Mouse (Mus musculus) gastrocnemius, adult 2 months (tissue): ENCODE data around the gene Wtap. TPM values are rescaled to one million over a fixed set of nuclear protein-coding genes. Genes with fewer than 3 reads are reported as not detected.
"Not testable (repeated sequence)": the region's sequence is repeated elsewhere in the genome, so short reads cannot be mapped to it uniquely, and the experiment has no call there.

Experiments used
- DNase-seq: peaks from one replicate; pipeline ENCODE4 v3.0.0; 2022
- H3K27ac ChIP-seq: fragments of 200-600 bp; 2 replicates; pipeline ENCODE4 v1.8.1; 2022; ENCODE audit warnings: mild to moderate bottlenecking
- H3K4me3 ChIP-seq: fragments of 200-600 bp; 2 replicates; pipeline ENCODE4 v1.8.1; 2022; ENCODE audit warnings: mild to moderate bottlenecking, moderate library complexity
- CTCF ChIP-seq: fragments of 200-600 bp; IDR thresholded peaks from 2 replicates; pipeline ENCODE4 v1.8.1; 2022; ENCODE audit warnings: antibody characterized with exemption, mild to moderate bottlenecking, moderate library complexity
- intact Hi-C: fragments of 180-260 bp; cut with DNase I; formaldehyde crosslinking; loops from one replicate; pipeline ENCODE4 v1.15.1; 2025
- long read RNA-seq, 2 experiments: library from polyadenylated mRNA; stranded (forward); transcript quantifications; one replicate each; pipeline ENCODE4 v2.0.0; 2021
- total RNA-seq, 2 experiments: library from RNA; stranded (reverse); gene quantifications; 2 replicates each; pipeline ENCODE4 v1.2.3; 2021

The Wtap gene
- 10 to 100 TPM; 29.1 to 30.0 TPM for total RNA-seq
- long read RNA-seq, experiment 1, transcript Wtap-201 (8 exons, 2,051 nt) = major isoform, 6 of 15 reads
- long read RNA-seq, experiment 1, partial matches to known transcripts = 0 of 15 reads
- long read RNA-seq, experiment 1, other reads (novel, unspliced or antisense) = 1 of 15 reads
- long read RNA-seq, experiment 2, transcript Wtap-204 (6 exons, 3,187 nt) = major isoform, 8 of 12 reads
- long read RNA-seq, experiment 2, partial matches to known transcripts = 0 of 12 reads
- long read RNA-seq, experiment 2, other reads (novel, unspliced or antisense) = 0 of 12 reads

- no peak for TF ChIP-seq CTCF
- peak within 1 kb of the TSS; percentile 100 for H3K27ac ChIP-seq
- DNase-seq = no peak
- intact Hi-C loops = loop anchor here (5.0 kb wide), 1 partner anchor 77 kb away; the partner anchor contains the start of genes Mrpl18 and Tcp1
- peak within 1 kb of the TSS; percentile 100 for H3K4me3 ChIP-seq
These were observed at the start of gene Wtap for GRCm38 (mm10) chr17:12994069-12994468. Gene Wtap (minus strand): TSS chr17:12994169.

DNA sequence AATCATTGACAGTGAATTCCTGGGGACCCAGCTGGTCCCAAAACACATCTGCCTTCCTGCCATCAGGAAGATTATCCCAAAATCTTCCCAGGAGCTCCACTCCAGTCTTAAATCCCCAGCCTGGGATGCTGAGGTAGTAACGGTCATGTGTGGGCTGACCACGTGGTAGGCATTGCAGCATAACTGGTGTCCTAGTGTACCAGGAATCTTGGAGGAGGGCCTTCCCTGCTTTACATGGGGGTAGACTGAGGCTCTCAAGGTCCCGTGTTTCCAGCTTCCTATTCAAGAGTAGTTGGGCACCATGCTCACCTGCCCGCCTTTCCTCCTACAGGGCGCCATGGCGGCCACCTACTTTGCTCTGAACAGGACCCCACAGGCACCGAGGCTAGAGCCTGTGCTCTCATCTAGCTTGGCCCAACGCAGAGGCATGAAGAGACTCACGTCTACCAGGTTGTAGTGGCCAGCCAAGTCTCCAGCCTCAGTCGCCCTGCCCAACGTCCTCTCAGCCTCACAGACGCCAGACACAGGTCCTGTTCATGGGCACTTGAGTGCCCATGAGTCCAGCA, 42.7 kb upstream of the Wtap start:
- intact Hi-C loops, H3K27ac ChIP-seq, DNase-seq, H3K4me3 ChIP-seq: not testable (repeated sequence)

GRCm38 (mm10) chr17:13013316-13013715, 19.3 kb upstream of the Wtap start:
- TF ChIP-seq CTCF = no peak
- no peak for DNase-seq
- Histone ChIP-seq H3K27ac (no peak overlapping the region), H3K4me3 (no peak overlapping the region)
- intact Hi-C loops = no loop called here

- Histone ChIP-seq H3K4me3 (peak overlapping the region; percentile 95), H3K27ac (peak overlapping the region; percentile 96)
- intact Hi-C loops = no loop called here
- DNase-seq = no peak
- TF ChIP-seq CTCF = peak; percentile 64
These were observed 15.9 kb upstream of the Wtap start for GRCm38 (mm10) chr17:13009887-13010286.

- intact Hi-C loops = no loop called here
- TF ChIP-seq CTCF = no peak
- peak overlapping the region; percentile 95 for H3K4me3 ChIP-seq
- DNase-seq = peak; percentile 31
- H3K27ac ChIP-seq = peak overlapping the region; percentile 96
These were observed 14.6 kb upstream of the Wtap start for GRCm38 (mm10) chr17:13008528-13008927.

- no peak; the same call in 1 of the 2 replicates for TF ChIP-seq CTCF
- intact Hi-C loops = loop anchor here (1.0 kb wide), 1 partner anchor 16 kb away; no protein-coding TSS in a partner anchor
- H3K4me3 ChIP-seq = peak overlapping the region; percentile 95
- DNase-seq = peak; percentile 100
- H3K27ac ChIP-seq = peak overlapping the region; percentile 96
These were observed 13.9 kb upstream of the Wtap start for GRCm38 (mm10) chr17:13007730-13008425.

GRCm38 (mm10) chr17:13006984-13007383, 13.0 kb upstream of the Wtap start:
- no peak for TF ChIP-seq CTCF
- H3K27ac ChIP-seq = peak overlapping the region; percentile 96

GRCm38 (mm10) chr17:13006546-13006945, 12.6 kb upstream of the Wtap start, which contains the start of gene Sod2:
Gene Sod2 (plus strand): TSS chr17:13006846.
- DNase-seq, intact Hi-C loops: not testable (repeated sequence)
- Histone ChIP-seq H3K27ac (peak within 1 kb of the TSS; percentile 96), H3K4me3 (peak within 1 kb of the TSS; percentile 95)

More at GRCm38 (mm10) chr17:13006984-13007383, 13.0 kb upstream of the Wtap start:
- intact Hi-C loops = loop anchor here (1.0 kb wide), 1 partner anchor 15 kb away; no protein-coding TSS in a partner anchor
- peak overlapping the region; percentile 95 for H3K4me3 ChIP-seq
- DNase-seq = no peak

GRCm38 (mm10) chr17:13004436-13004835, 10.5 kb upstream of the Wtap start:
- H3K4me3 ChIP-seq, DNase-seq, intact Hi-C loops, H3K27ac ChIP-seq: not testable (repeated sequence)

GRCm38 (mm10) chr17:13002243-13002642, 8.3 kb upstream of the Wtap start:
- H3K4me3 ChIP-seq, intact Hi-C loops, DNase-seq, H3K27ac ChIP-seq: not testable (repeated sequence)

GRCm38 (mm10) chr17:12999069-12999468, 5.1 kb upstream of the Wtap start:
- no peak for DNase-seq
- H3K4me3 ChIP-seq = no peak overlapping the region
- no peak overlapping the region for H3K27ac ChIP-seq
- intact Hi-C loops = no loop called here
- no peak for TF ChIP-seq CTCF

DNA sequence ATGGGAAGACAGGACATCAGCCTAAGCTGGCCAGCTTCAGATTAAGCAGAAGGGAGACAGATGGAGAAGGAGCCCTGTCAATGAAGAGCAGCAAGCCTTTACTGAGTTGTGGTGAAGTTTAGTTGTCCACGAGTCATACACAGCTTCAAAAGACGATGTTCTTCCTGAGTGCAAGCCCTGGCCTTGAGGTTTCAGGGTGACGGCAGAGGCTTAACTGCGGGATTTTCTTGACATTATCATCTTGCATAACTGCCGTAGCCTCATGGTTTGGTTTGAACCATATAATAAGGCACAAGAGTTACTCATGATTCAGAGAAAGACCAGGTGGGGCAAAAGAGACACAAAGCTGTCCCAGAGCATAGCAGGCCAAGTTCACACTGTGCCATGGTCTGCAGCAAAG, 3.9 kb upstream of the Wtap start:
- intact Hi-C loops = no loop called here
- H3K4me3 ChIP-seq = no peak overlapping the region
- DNase-seq = no peak
- no peak overlapping the region for H3K27ac ChIP-seq
- no peak for TF ChIP-seq CTCF

- intact Hi-C loops = loop anchor here (1.0 kb wide), 1 partner anchor 116 kb away; no protein-coding TSS in a partner anchor
- TF ChIP-seq CTCF = peak; percentile 63
- DNase-seq = peak; percentile 44
- Histone ChIP-seq H3K4me3 (no peak overlapping the region), H3K27ac (no peak overlapping the region)
These were observed 2.4 kb upstream of the Wtap start for GRCm38 (mm10) chr17:12996345-12996744.
